Mouse (Mus musculus): ENCODE data around the gene Olfr877. TPM values are rescaled to one million over a fixed set of nuclear protein-coding genes. Genes with fewer than 3 reads are reported as not detected.

Gene Olfr877
- polyA plus RNA-seq, 1 experiment from 2014 or later, result not detected

DNA sequence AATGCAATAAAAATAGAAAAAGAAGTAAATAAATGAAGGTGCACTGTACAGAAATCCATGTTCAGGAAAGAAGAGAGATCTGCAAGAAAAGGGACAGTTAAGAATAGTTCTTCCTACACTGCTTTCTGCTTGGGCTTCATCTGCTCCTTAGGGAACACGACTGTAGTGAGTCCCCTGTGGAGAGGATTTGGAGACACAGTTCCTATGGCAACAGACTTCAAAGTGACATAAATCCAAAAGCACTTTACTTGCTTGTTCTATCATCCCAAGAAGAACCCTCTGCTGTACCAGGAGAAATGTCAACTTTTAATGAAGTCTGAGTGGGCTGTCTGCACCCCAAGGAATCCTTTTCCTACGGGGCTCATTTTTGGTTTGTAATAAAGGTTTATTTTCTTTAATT lies 36.9 kb downstream of the Olfr877 start:
- ChIA-PET CTCF (no interaction called here), POLR2A (no interaction called here)
- no peak for TF ChIP-seq CTCF (IDR thresholded peaks at IDR 0.05)
- ATAC-seq (no peak), DNase-seq (ENCODE audit: low read depth, low spot score) (no peak)
- H3K27me3 ChIP-seq, result peaks cover 3% of the 10 kb centered on the region
- in situ Hi-C loops (cut with MboI; ENCODE audit: low pct_unique_long_range_greater_than_20kb), result no loop called here

DNA sequence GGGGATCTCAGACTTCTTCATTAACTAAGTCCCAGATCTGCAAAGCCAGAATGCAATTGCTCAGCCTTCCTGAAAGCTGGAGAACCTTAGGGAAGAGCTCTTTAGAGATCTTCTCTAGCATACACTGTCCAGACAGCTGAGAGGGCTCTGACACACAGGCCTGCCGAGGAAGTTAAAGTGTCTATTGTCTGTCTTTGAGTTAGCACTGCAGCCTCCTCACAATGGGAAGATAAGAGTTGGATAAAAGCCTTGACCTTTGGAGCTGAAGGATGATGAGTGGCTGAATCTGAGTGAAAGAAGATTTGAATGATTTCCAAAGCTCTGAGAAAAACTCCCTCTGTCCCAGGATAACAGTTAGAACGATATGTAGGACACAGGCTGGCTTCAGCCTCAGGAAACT lies 42.6 kb downstream of the Olfr877 start, which contains the start of gene Olfr145:
Gene Olfr145, plus strand, starts transcription at position 64 of the 400 bp plus-strand sequence.
- ChIA-PET POLR2A (interaction anchor here (0.7 kb wide), 1 partner anchor 240 kb away, joined by 3 read pairs; the partner anchor contains the start of gene Tbrg1), CTCF (no interaction called here)
- in situ Hi-C loops (cut with MboI; ENCODE audit: low pct_unique_long_range_greater_than_20kb), result no loop called here
- TF ChIP-seq CTCF (IDR thresholded peaks at IDR 0.05), result no peak
- no peak for DNase-seq (ENCODE audit: low read depth, low spot score)
- ATAC-seq, result no peak
- no peaks in the 10 kb centered on the region for H3K27me3 ChIP-seq

GRCm38 (mm10) chr9:37905555-37905954 lies 51.5 kb downstream of the Olfr877 start:
- in situ Hi-C loops (cut with MboI; ENCODE audit: low pct_unique_long_range_greater_than_20kb), result no loop called here
- CTCF ChIA-PET, result no interaction called here

More at GRCm38 (mm10) chr9:37905555-37905954, 51.5 kb downstream of the Olfr877 start:
- H3K27me3 ChIP-seq, result peaks cover 10% of the 10 kb centered on the region
- no peak for DNase-seq (ENCODE audit: low read depth, low spot score)
- ATAC-seq, result no peak
- TF ChIP-seq CTCF (IDR thresholded peaks at IDR 0.05), result no peak
- POLR2A ChIA-PET, result no interaction called here

Other genes with a start within 250 kb of the Olfr877 start
- gene Spa17, start 240.5 kb upstream of the Olfr877 start, polyA plus RNA-seq (2021), result 11.6 TPM
- gene Tbrg1, start 197.0 kb upstream of the Olfr877 start, polyA plus RNA-seq (2021), result 97.7 TPM
- not detected for gene Panx3, start 185.0 kb upstream of the Olfr877 start, polyA plus RNA-seq (2021)
- gene Olfr160, start 138.0 kb upstream of the Olfr877 start, polyA plus RNA-seq (2021), result not detected
- gene Olfr874, start 109.2 kb upstream of the Olfr877 start, polyA plus RNA-seq (2021), result not detected
- gene Olfr875, start 82.4 kb upstream of the Olfr877 start, polyA plus RNA-seq (2021), result not detected
- not detected for gene Olfr876, start 51.2 kb upstream of the Olfr877 start, polyA plus RNA-seq (2021)
- gene Olfr145, start 42.5 kb downstream of the Olfr877 start, polyA plus RNA-seq (2021), result not detected
- gene Olfr878, start 63.6 kb downstream of the Olfr877 start, polyA plus RNA-seq (2021), result not detected
- gene Olfr881, start 137.6 kb downstream of the Olfr877 start, polyA plus RNA-seq (2021), result not detected
- not detected for gene Olfr883, start 171.5 kb downstream of the Olfr877 start, polyA plus RNA-seq (2021)
- gene Olfr884, start 192.3 kb downstream of the Olfr877 start, polyA plus RNA-seq (2021), result not detected
- gene Olfr885, start 207.1 kb downstream of the Olfr877 start, polyA plus RNA-seq (2021), result not detected
- gene Olfr887, start 229.8 kb downstream of the Olfr877 start, polyA plus RNA-seq (2021), result not detected

Measured in Patski (cell line).